Mouse (Mus musculus) C2C12 (cell line): ENCODE data around the gene Pole. TPM values are rescaled to one million over a fixed set of nuclear protein-coding genes. Genes with fewer than 3 reads are reported as not detected.

Experiments
- H3K27me3 ChIP-seq: one replicate; pipeline ENCODE4 v1.6.1; 2011; ENCODE audit not compliant: control insufficient read depth, insufficient read depth, insufficient read length
- H3K36me3 ChIP-seq: one replicate; pipeline ENCODE4 v1.6.1; 2011; ENCODE audit not compliant: control insufficient read depth, insufficient read depth
- H3K4me3 ChIP-seq: one replicate; pipeline ENCODE4 v1.5.1; 2011; ENCODE audit warnings: mild to moderate bottlenecking, control low read depth; ENCODE audit not compliant: poor library complexity, insufficient read depth, severe bottlenecking
- H3K79me2 ChIP-seq: one replicate; pipeline ENCODE4 v1.6.1; 2011; ENCODE audit not compliant: control insufficient read depth, insufficient read depth
- H3K79me3 ChIP-seq: one replicate; pipeline ENCODE4 v1.6.1; 2011; ENCODE audit warnings: low read depth, control low read depth
- H3ac ChIP-seq: one replicate; pipeline ENCODE3; 2011; ENCODE audit warnings: low read depth; ENCODE audit not compliant: control insufficient read depth, insufficient read length
- CEBPB ChIP-seq: IDR thresholded peaks from one replicate; pipeline ENCODE4 v1.6.1; 2011; ENCODE audit warnings: low read depth, mild to moderate bottlenecking, control low read depth, moderate library complexity
- CTCF ChIP-seq: IDR thresholded peaks from one replicate; pipeline ENCODE4 v1.5.1; 2011; ENCODE audit not compliant: control insufficient read depth, insufficient read depth, insufficient read length
- FOSL1 ChIP-seq: IDR thresholded peaks from one replicate; pipeline ENCODE4 v1.8.0; 2011; ENCODE audit warnings: mild to moderate bottlenecking, low read length; ENCODE audit not compliant: poor library complexity, insufficient read depth, severe bottlenecking
- MAX ChIP-seq: IDR thresholded peaks from one replicate; pipeline ENCODE4 v1.6.1; 2011; ENCODE audit warnings: mild to moderate bottlenecking, control low read depth
- MYOD1 ChIP-seq: IDR thresholded peaks from one replicate; pipeline ENCODE4 v1.6.1; 2011; ENCODE audit warnings: low read depth; ENCODE audit not compliant: control insufficient read depth, insufficient read length
- MYOG ChIP-seq: IDR thresholded peaks from one replicate; pipeline ENCODE4 v1.6.1; 2011; ENCODE audit not compliant: control insufficient read depth, insufficient read length; ENCODE audit errors: extremely low read depth
- USF1 ChIP-seq: IDR thresholded peaks from one replicate; pipeline ENCODE4 v1.6.1; 2011; ENCODE audit warnings: low read depth, mild to moderate bottlenecking, control low read depth, moderate library complexity
- polyA plus RNA-seq: library from polyadenylated mRNA; unstranded; fragments of >200 nt; fragmentation: generic; extraction: Trizol; gene quantifications from one replicate; pipeline ENCODE4 v1.2.1, GENCODE M21; 2012; ENCODE audit warnings: missing spikeins

Gene Pole
- polyA plus RNA-seq, 1 experiment, result 17.4 TPM

DNA sequence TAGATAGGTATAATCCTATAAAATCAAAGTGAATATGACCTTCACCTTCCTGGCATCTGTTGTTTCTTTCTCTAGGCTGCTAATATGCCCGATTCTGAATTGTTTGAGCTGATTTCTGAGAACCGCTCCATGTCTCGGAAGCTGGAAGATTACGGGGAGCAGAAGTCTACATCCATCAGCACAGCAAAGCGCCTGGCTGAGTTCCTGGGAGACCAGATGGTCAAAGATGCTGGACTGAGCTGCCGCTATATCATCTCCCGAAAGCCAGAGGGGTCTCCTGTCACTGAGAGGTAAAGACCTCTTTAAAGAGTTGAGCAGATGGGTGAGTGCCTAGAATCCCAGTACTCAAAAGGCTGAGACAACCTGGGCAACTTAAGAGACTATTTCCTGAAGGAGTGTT lies 22.8 kb downstream of the Pole start:
- Histone ChIP-seq H3K27me3 (no peaks in the 10 kb centered on the region), H3ac (no peak overlapping the region), H3K79me3 (no peaks in the 10 kb centered on the region), H3K36me3 (peaks cover 82% of the 10 kb centered on the region), H3K79me2 (no peaks in the 10 kb centered on the region), H3K4me3 (no peak overlapping the region)
- TF ChIP-seq MYOD1 (no peak), CEBPB (no peak), USF1 (no peak), MAX (no peak), FOSL1 (no peak), CTCF (no peak), MYOG (no peak)

DNA sequence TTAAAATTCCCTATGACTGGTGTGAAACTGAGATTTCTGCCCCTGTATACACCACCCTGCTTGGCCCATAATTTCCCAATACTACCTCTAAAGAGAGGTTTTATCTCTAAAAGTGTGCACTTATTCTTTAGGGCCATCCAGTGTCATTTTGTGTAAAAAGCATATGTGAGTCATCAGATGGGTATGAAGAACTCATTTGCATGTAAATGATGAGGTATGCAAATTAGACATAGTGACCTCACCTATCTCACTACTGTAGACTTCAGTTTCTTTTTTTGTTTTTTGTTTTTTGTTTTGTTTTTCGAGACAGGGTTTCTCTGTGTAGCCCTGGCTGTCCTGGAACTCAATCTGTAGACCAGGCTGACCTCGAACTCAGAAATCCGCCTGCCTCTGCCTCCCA lies 27.0 kb downstream of the Pole start:
- Histone ChIP-seq H3K36me3 (peaks cover 67% of the 10 kb centered on the region), H3ac (no peak overlapping the region), H3K4me3 (no peak overlapping the region), H3K27me3 (no peaks in the 10 kb centered on the region), H3K79me3 (no peaks in the 10 kb centered on the region), H3K79me2 (no peaks in the 10 kb centered on the region)
- TF ChIP-seq CTCF (no peak), MYOG (no peak), MAX (no peak), MYOD1 (no peak), FOSL1 (no peak), CEBPB (no peak), USF1 (no peak)

DNA sequence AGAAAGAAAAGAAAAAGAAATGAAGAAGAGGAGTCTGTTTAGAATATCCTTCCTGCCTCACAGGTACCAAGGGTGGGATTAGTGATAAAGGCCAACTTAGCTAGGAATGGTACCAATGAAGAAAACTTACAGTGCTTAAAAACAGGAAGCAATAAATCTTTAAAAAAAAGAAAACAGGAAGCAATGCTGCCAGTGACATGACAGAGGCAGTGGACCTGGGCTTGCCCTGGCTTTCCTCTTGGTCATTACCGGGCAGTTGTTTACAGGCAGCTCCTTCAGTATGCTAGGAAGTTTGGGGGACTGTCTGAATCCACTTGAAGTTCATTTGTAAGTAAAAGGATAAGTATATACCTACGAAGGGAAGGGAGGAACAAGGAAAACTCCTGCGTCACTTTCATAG lies 44.4 kb downstream of the Pole start:
- TF ChIP-seq MYOD1, result no peak
- TF ChIP-seq CTCF, result no peak
- TF ChIP-seq USF1, result no peak
- no peak for TF ChIP-seq MAX
- no peak for TF ChIP-seq FOSL1
- no peak for TF ChIP-seq CEBPB
- no peak for TF ChIP-seq MYOG
- Histone ChIP-seq H3K79me3 (no peaks in the 10 kb centered on the region), H3K79me2 (no peaks in the 10 kb centered on the region), H3K36me3 (peaks cover 73% of the 10 kb centered on the region), H3K4me3 (no peak overlapping the region), H3ac (no peak overlapping the region), H3K27me3 (no peaks in the 10 kb centered on the region)

DNA sequence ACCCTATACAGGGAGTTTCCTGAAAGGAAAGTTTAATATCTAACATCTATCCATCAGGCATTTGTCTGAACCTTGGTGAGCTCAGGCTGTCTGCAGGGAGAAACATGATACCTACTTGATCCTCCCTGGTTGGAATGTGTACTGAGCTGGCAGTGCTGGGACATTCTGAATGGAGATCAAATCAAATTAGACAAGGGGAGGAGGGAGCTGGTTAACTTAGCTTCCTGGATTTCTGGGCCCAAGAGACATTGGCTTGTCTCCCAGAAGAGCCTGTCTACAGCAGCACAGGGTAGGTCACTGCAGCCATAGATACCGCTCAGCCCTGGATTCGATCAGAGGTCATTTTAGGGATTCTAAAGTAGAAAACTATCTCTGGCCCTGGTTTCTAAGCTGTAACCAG lies 52.7 kb downstream of the Pole start:
- no peaks in the 10 kb centered on the region for H3K79me2 ChIP-seq
- H3K4me3 ChIP-seq, result no peak overlapping the region
- H3K36me3 ChIP-seq, result peaks cover 56% of the 10 kb centered on the region
- H3K27me3 ChIP-seq, result no peaks in the 10 kb centered on the region
- H3K79me3 ChIP-seq, result no peaks in the 10 kb centered on the region
- no peak overlapping the region for H3ac ChIP-seq
- TF ChIP-seq MYOD1 (no peak), FOSL1 (no peak), CTCF (no peak), MAX (no peak), USF1 (no peak), CEBPB (no peak), MYOG (no peak)

DNA sequence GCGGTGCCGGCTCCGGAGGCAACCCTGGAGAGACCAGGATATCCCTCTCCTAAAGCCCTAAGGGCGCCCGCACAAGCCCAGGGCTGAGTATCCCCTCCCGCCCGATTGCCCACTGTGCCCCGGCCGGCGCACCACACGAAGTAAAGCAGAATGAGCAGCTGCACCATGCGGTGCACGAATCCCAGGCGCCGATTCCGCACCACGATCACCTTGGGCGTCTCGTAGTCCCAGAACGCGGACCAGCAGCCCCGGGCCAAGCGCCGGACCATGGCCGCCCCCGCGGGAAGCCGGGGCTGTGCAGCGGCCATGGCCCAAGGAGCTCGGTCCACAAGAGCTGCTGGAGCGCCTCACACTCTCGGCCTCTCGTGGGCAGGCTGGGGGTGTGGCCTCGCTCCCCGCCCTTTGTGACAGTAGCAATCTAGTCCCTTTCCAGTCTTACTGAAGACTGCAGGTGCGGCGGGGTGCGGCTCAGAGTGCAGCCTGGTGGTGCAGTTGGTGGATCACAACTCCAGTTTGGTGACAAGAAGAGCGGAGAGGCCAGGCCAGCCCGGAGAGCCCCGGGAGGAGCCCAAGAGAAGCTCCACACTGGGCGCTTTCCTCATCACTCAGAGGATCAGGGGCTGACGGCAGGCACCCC lies 56.7 kb downstream of the Pole start, which contains the start of gene P2rx2:
Gene P2rx2, minus strand, starts transcription at position 565 of the 637 bp plus-strand sequence.
- H3K79me2 ChIP-seq, result no peaks in the 10 kb centered on the region
- H3K27me3 ChIP-seq, result no peaks in the 10 kb centered on the region
- TF ChIP-seq USF1 (no peak), FOSL1 (no peak), CEBPB (no peak), MYOG (no peak), MAX (no peak), CTCF (no peak), MYOD1 (no peak)
- peaks cover 19% of the 10 kb centered on the region for H3K36me3 ChIP-seq
- H3K79me3 ChIP-seq, result no peaks in the 10 kb centered on the region
- H3ac ChIP-seq, result no peak within 1 kb of the TSS
- no peak within 1 kb of the TSS for H3K4me3 ChIP-seq

DNA sequence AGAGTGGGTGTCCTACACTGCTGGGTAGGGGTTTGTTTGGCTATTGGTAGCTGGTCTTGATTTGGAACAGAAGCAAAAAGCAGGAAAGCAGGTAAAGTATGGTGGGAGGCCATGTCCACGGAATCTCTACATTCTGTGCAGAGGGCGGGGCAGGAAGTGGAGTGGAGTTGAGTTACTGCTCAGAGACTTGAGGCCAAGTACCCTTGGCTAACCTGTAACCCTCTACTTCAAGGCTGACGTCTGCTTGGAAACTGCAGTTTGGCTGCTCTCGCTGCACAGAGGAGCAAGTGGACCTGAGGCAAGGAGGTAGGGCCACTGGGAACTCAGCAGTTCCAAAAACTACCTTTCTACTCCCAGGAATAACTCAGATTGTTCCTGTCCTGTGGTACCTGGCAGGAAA lies 58.4 kb downstream of the Pole start, which contains the start of gene Lrcol1:
Gene Lrcol1, plus strand, starts transcription at position 207 of the 400 bp plus-strand sequence.
- no peaks in the 10 kb centered on the region for H3K79me3 ChIP-seq
- no peak within 1 kb of the TSS for H3K4me3 ChIP-seq
- peaks cover 5% of the 10 kb centered on the region for H3K36me3 ChIP-seq
- TF ChIP-seq CEBPB, result no peak
- TF ChIP-seq USF1, result no peak
- TF ChIP-seq CTCF, result no peak
- no peak for TF ChIP-seq FOSL1
- no peak for TF ChIP-seq MYOG
- no peak for TF ChIP-seq MAX
- no peak for TF ChIP-seq MYOD1
- H3K27me3 ChIP-seq, result no peaks in the 10 kb centered on the region
- H3K79me2 ChIP-seq, result no peaks in the 10 kb centered on the region
- no peak within 1 kb of the TSS for H3ac ChIP-seq
